Mouse (Mus musculus) liver, embryonic 16.5 days (tissue): ENCODE measurements at regions not wholly inside any gene's neighbourhood (a gene's known extent, or its start where the extent isn't known, plus 50 kb on each side); places are given as distances from the start of the nearest gene placed in this dataset.

ENCODE experiments used
- ATAC-seq: fragments of 200-750 bp; cut with Nextera tagmentation; 2 replicates; pipeline ENCODE4 v1.8.0; 2017; ENCODE audit warnings: low read depth, mild to moderate bottlenecking, moderate number of reproducible peaks, moderate library complexity
- H3K27ac ChIP-seq: fragments of 300-500 bp; sonication (generic); 2 replicates; pipeline ENCODE4 v1.5.1; 2014; ENCODE audit warnings: mild to moderate bottlenecking, low read length
- H3K27me3 ChIP-seq: fragments of 300-500 bp; sonication (generic); 2 replicates; pipeline ENCODE4 v1.6.1; 2014; ENCODE audit warnings: low read depth, low read length, mixed read lengths; ENCODE audit not compliant: control insufficient read depth, insufficient read depth
- H3K36me3 ChIP-seq: fragments of 300-500 bp; sonication (generic); 2 replicates; pipeline ENCODE4 v1.6.1; 2014; ENCODE audit warnings: mild to moderate bottlenecking; ENCODE audit not compliant: control insufficient read depth, insufficient read depth
- H3K4me1 ChIP-seq: fragments of 300-500 bp; sonication (generic); 2 replicates; pipeline ENCODE4 v1.6.1; 2014; ENCODE audit warnings: low read depth, low read length, mixed read lengths; ENCODE audit not compliant: control insufficient read depth
- H3K4me2 ChIP-seq: fragments of 300-500 bp; sonication (generic); 2 replicates; pipeline ENCODE4 v1.6.1; 2014; ENCODE audit warnings: low read depth, low read length, mixed read lengths
- H3K4me3 ChIP-seq: fragments of 300-500 bp; sonication (generic); 2 replicates; pipeline ENCODE4 v1.5.1; 2014; ENCODE audit warnings: low read depth, mild to moderate bottlenecking, low read length
- H3K9ac ChIP-seq: fragments of 300-500 bp; sonication (generic); 2 replicates; pipeline ENCODE4 v1.6.1; 2014; ENCODE audit warnings: low read depth, low read length
- H3K9me3 ChIP-seq: fragments of 300-500 bp; sonication (generic); replicated peaks from 2 replicates; pipeline ENCODE4 v1.6.1; 2016; ENCODE audit warnings: low read length; ENCODE audit not compliant: control insufficient read depth
- WGBS: fragments of 180-500 bp; shearing (Covaris S2); extraction: QIAGEN DNeasy Blood & Tissue Kit; methylation state at CpG from one replicate; pipeline ENCODE4 v1.1.7; 2014; ENCODE audit not compliant: insufficient replicate concordance; 5-methylcytosine and 5-hydroxymethylcytosine counted together

DNA sequence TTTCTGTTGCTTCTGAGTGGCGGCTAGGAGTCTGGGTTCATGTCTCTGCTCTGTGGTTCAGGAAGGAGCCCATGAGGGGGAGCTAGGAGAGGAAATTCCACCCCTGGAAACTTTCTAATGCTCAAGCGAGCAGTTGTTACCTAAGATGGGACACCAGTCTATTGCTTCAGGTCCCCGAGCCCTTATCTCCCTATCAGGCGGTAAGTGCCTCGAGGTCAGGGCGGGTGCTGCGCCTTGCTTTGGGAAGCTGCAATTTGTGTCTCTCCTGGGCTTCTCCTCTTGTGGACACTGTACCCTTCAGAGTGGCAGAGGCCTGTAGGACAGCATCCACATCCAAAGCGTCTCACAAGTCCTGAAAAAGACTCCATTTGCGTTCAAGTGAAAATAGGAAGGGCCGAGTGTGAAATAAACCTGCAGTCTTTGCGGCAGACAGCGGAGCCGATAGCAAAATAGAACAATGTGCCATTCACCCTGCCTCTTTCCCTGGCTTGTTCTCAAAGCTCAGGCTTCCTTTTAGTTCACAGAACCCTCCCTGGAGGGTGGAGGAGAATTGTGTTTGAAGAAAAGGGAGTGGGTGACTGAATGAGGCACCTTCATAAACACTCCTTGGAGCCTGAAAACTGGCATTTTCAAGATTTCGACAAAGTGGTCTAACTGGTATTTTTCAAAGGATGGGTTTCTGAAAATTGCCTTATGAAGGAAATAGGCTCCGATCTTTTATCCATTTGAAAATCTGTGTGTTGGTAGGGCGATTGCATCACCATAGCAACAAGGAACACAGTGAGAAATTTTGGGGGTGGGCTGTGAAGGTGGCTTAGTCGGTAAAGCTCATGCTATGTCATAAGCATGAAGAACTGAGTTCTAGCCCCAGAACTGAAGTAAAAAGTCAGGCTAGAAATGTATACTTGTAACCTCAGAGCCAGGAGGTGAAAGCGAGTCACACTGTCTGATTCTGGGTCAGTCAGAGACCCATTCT lies 87.2 kb upstream of the Cxcr4 start:
- Histone ChIP-seq H3K9me3 (no peaks in the 10 kb centered on the region), H3K4me3 (no peak overlapping the region), H3K27me3 (no peaks in the 10 kb centered on the region), H3K4me1 (no peaks in the 10 kb centered on the region), H3K27ac (no peak overlapping the region), H3K4me2 (no peak overlapping the region), H3K9ac (no peak overlapping the region), H3K36me3 (no peaks in the 10 kb centered on the region)
- no peak for ATAC-seq
- WGBS = 39% methylated on average over 18 of the region's 18 CpGs

DNA sequence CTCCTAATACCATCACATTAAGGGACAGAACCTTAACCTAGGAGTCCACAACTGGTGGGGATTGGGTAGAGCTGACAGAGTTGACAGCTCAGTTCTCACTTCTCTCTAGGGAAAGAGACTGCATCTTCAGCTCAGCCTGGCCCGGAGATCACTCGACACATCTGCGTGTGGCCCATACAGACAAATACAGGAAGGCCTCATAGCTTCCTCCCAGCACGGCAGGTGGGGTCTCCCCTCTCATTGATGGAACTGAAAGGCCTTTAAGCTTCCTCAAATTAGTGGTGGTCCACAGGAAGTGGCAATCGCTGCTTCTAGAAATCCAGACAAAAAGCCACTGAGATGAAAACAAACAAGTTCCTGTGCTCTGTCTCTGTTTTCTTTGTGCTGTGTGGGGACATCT lies 83.4 kb upstream of the Cxcr4 start:
- no peak overlapping the region for H3K4me3 ChIP-seq
- H3K27me3 ChIP-seq = no peaks in the 10 kb centered on the region
- H3K36me3 ChIP-seq = no peaks in the 10 kb centered on the region
- H3K27ac ChIP-seq = no peak overlapping the region
- 13% methylated on average over 5 of the region's 5 CpGs for WGBS
- H3K9me3 ChIP-seq = no peaks in the 10 kb centered on the region
- no peaks in the 10 kb centered on the region for H3K4me1 ChIP-seq
- ATAC-seq = no peak
- no peak overlapping the region for H3K4me2 ChIP-seq
- H3K9ac ChIP-seq = no peak overlapping the region

DNA sequence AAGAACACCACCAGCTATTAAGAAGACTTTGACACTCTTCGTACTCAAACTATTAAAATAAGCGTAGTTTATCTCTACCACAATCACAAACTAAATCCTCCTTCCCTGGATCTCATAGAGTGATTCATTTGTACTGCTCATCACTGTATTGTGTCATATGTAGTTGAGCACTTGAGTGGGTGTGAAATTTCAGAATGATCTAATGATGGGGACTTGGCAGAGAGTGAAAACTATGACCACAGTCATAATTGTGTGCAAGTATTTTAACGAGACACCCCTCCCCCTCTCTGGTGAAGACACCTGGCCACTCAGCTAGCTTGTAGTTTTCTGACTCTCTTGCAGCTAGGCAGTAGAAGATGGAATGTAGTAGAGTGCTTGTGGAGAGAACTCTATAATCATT lies 80.2 kb upstream of the Cxcr4 start:
- Histone ChIP-seq H3K27me3 (no peaks in the 10 kb centered on the region), H3K4me2 (no peak overlapping the region), H3K27ac (no peak overlapping the region), H3K4me1 (no peaks in the 10 kb centered on the region), H3K4me3 (no peak overlapping the region), H3K9me3 (no peaks in the 10 kb centered on the region), H3K9ac (no peak overlapping the region), H3K36me3 (no peaks in the 10 kb centered on the region)
- no peak for ATAC-seq
- WGBS = 72% methylated on average over 3 of the region's 3 CpGs

- Histone ChIP-seq H3K27me3 (no peaks in the 10 kb centered on the region), H3K36me3 (no peaks in the 10 kb centered on the region), H3K4me1 (no peaks in the 10 kb centered on the region), H3K9me3 (no peaks in the 10 kb centered on the region), H3K4me2 (no peak overlapping the region), H3K4me3 (no peak overlapping the region), H3K27ac (no peak overlapping the region), H3K9ac (no peak overlapping the region)
- no peak for ATAC-seq
- 55% methylated on average over 3 of the region's 3 CpGs for WGBS
Measured at GRCm38 (mm10) chr1:128671495-128671894, 79.4 kb upstream of the Cxcr4 start.

- no peak overlapping the region for H3K4me2 ChIP-seq
- H3K9ac ChIP-seq = no peak overlapping the region
- H3K27ac ChIP-seq = no peak overlapping the region
- 39% methylated on average over 5 of the region's 5 CpGs for WGBS
- ATAC-seq = no peak
- no peaks in the 10 kb centered on the region for H3K27me3 ChIP-seq
- H3K4me1 ChIP-seq = no peaks in the 10 kb centered on the region
- no peak overlapping the region for H3K4me3 ChIP-seq
- H3K9me3 ChIP-seq = no peaks in the 10 kb centered on the region
- no peaks in the 10 kb centered on the region for H3K36me3 ChIP-seq
Measured at GRCm38 (mm10) chr1:128671016-128671415, 78.9 kb upstream of the Cxcr4 start.

DNA sequence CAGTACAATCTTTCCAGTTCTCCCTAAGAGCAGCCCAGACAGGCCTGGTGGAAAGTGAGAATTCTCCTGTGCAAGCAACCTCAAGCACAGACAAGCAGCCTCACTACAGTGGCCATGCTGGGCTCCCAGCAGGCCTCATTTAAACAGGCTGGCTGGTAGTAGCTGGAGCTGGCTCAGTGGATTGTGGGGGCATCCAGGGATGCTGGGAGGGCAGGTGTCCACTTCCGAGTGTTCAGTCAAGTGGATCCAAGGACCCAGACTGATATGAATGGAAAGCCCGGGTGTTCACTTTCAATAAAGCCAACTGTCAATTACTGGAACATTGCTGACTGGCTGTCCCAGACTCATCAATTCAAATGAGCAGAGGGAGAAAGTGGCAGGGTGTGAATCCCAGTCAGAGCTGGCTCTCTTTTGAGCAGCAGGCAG lies 77.2 kb upstream of the Cxcr4 start:
- H3K4me1 ChIP-seq = no peaks in the 10 kb centered on the region
- no peaks in the 10 kb centered on the region for H3K27me3 ChIP-seq
- ATAC-seq = no peak
- no peaks in the 10 kb centered on the region for H3K9me3 ChIP-seq
- 61% methylated on average over 2 of the region's 2 CpGs for WGBS
- no peak overlapping the region for H3K9ac ChIP-seq
- no peak overlapping the region for H3K4me3 ChIP-seq
- no peaks in the 10 kb centered on the region for H3K36me3 ChIP-seq
- no peak overlapping the region for H3K27ac ChIP-seq
- H3K4me2 ChIP-seq = no peak overlapping the region

DNA sequence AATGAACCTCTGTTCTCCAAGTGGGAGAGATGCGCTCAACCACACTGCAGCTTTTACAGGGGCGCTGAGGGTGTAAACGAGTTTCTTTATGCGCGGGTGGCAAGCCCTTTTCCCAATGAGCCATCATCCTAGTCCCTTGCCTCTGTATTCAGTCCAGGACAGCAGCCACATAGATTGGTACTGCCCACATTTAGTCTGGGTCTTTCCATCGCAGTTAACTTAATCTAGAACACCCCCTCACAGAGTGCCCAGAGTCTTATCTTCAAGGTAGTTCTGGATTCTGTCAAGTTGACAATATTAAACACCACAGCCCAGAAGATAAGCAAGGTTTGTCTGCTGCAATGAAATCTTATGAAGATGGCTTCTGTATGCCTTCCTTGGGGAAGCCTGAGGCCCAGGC lies 76.6 kb upstream of the Cxcr4 start:
- no peaks in the 10 kb centered on the region for H3K36me3 ChIP-seq
- H3K4me1 ChIP-seq = no peaks in the 10 kb centered on the region
- WGBS = 75% methylated on average over 6 of the region's 6 CpGs

GRCm38 (mm10) chr1:128667121-128667762 lies 75.1 kb upstream of the Cxcr4 start:
- Histone ChIP-seq H3K9me3 (no peaks in the 10 kb centered on the region), H3K27ac (no peak overlapping the region), H3K27me3 (no peaks in the 10 kb centered on the region), H3K9ac (no peak overlapping the region), H3K4me1 (no peaks in the 10 kb centered on the region), H3K4me2 (no peak overlapping the region), H3K4me3 (no peak overlapping the region), H3K36me3 (no peaks in the 10 kb centered on the region)
- 44% methylated on average over 4 of the region's 4 CpGs for WGBS
- ATAC-seq = no peak

More for the DNA sequence above, 76.6 kb upstream of the Cxcr4 start:
- no peaks in the 10 kb centered on the region for H3K9me3 ChIP-seq
- no peak for ATAC-seq
- H3K27me3 ChIP-seq = no peaks in the 10 kb centered on the region
- H3K4me3 ChIP-seq = no peak overlapping the region
- no peak overlapping the region for H3K4me2 ChIP-seq
- H3K27ac ChIP-seq = no peak overlapping the region
- H3K9ac ChIP-seq = no peak overlapping the region

GRCm38 (mm10) chr1:128663207-128663606 lies 71.1 kb upstream of the Cxcr4 start:
- Histone ChIP-seq H3K4me2 (no peak overlapping the region), H3K9ac (no peak overlapping the region), H3K27me3 (no peaks in the 10 kb centered on the region), H3K27ac (no peak overlapping the region), H3K9me3 (no peaks in the 10 kb centered on the region), H3K4me1 (no peaks in the 10 kb centered on the region), H3K4me3 (no peak overlapping the region), H3K36me3 (no peaks in the 10 kb centered on the region)
- 59% methylated on average over 2 of the region's 2 CpGs for WGBS
- ATAC-seq = no peak
